Mouse (Mus musculus) cerebellum, adult 9-11 months (tissue): ENCODE measurements around the gene Mrps18b.

Experiments used
- DNase-seq: peaks from one replicate; pipeline ENCODE4 v3.0.0; 2022

The Mrps18b gene

GRCm38 (mm10) chr17:35918276-35919059 lies 2.3 kb upstream of the Mrps18b start:
- peak; percentile 76 for DNase-seq

GRCm38 (mm10) chr17:35917463-35918251 lies 1.5 kb upstream of the Mrps18b start:
- DNase-seq = peak; percentile 88

GRCm38 (mm10) chr17:35917143-35917462 lies 914 bp upstream of the Mrps18b start:
- no peak for DNase-seq

GRCm38 (mm10) chr17:35915538-35916296 lies 472 bp downstream of the Mrps18b start:
- peak; percentile 69 for DNase-seq

GRCm38 (mm10) chr17:35914975-35915374 lies 1.2 kb downstream of the Mrps18b start:
- peak; percentile 52 for DNase-seq

- peak; percentile 91 for DNase-seq
These were observed 6.2 kb downstream of the Mrps18b start, which contains the start of gene Atat1 for GRCm38 (mm10) chr17:35909919-35910369. Gene Atat1 (minus strand): TSS chr17:35910075.

GRCm38 (mm10) chr17:35909186-35909918 lies 6.8 kb downstream of the Mrps18b start:
- DNase-seq = no peak

GRCm38 (mm10) chr17:35907609-35908008 lies 8.6 kb downstream of the Mrps18b start:
- DNase-seq = no peak

GRCm38 (mm10) chr17:35905587-35905986 lies 10.6 kb downstream of the Mrps18b start:
- no peak for DNase-seq

- no peak for DNase-seq
These were observed 12.2 kb downstream of the Mrps18b start for GRCm38 (mm10) chr17:35903992-35904355.

GRCm38 (mm10) chr17:35903343-35903991 lies 12.7 kb downstream of the Mrps18b start:
- no peak for DNase-seq

GRCm38 (mm10) chr17:35900636-35901035 lies 15.6 kb downstream of the Mrps18b start:
- DNase-seq = no peak

GRCm38 (mm10) chr17:35897644-35898573 lies 18.3 kb downstream of the Mrps18b start:
- DNase-seq = peak; percentile 79

- peak; percentile 95 for DNase-seq
These were observed 19.2 kb downstream of the Mrps18b start, which contains the start of gene 2310061I04Rik for GRCm38 (mm10) chr17:35896781-35897643. Gene 2310061I04Rik (minus strand): TSS chr17:35897431.

- no peak for DNase-seq
These were observed 28.5 kb downstream of the Mrps18b start for GRCm38 (mm10) chr17:35887725-35888124.

GRCm38 (mm10) chr17:35883777-35884176 lies 32.4 kb downstream of the Mrps18b start:
- DNase-seq = peak; percentile 17

GRCm38 (mm10) chr17:35882924-35883323 lies 33.3 kb downstream of the Mrps18b start:
- DNase-seq = peak; percentile 20

GRCm38 (mm10) chr17:35879245-35880057 lies 36.7 kb downstream of the Mrps18b start, which contains the start of gene Dhx16:
Gene Dhx16 (plus strand): TSS chr17:35879819.
- peak; percentile 95 for DNase-seq

GRCm38 (mm10) chr17:35874721-35875120 lies 41.5 kb downstream of the Mrps18b start:
- peak; percentile 58 for DNase-seq
